Mouse (Mus musculus) heart, postnatal 0 days (tissue): ENCODE measurements around the gene Poldip2. TPM values are rescaled to one million over a fixed set of nuclear protein-coding genes. Genes with fewer than 3 reads are reported as not detected.

Experiments
- ATAC-seq: fragments of 200-750 bp; cut with Nextera tagmentation; 2 replicates; pipeline ENCODE4 v1.8.0; 2017; ENCODE audit warnings: low read depth, moderate number of reproducible peaks, moderate library complexity; ENCODE audit not compliant: insufficient read depth
- DNase-seq: peaks from one replicate; pipeline ENCODE4 v3.0.0-alpha.2; 2016; ENCODE audit warnings: low spot score
- H3K27ac ChIP-seq: fragments of 300-500 bp; sonication (generic); 2 replicates; pipeline ENCODE4 v1.5.1; 2014; ENCODE audit warnings: low read depth, mild to moderate bottlenecking
- H3K27me3 ChIP-seq: fragments of 300-500 bp; sonication (generic); 2 replicates; pipeline ENCODE4 v1.6.1; 2014; ENCODE audit warnings: low read length, mixed read lengths; ENCODE audit not compliant: control insufficient read depth, insufficient read depth
- H3K36me3 ChIP-seq: fragments of 300-500 bp; sonication (generic); replicated peaks from 2 replicates; pipeline ENCODE4 v1.6.1; 2014; ENCODE audit warnings: low read length, mixed read lengths; ENCODE audit not compliant: control insufficient read depth, insufficient read depth
- H3K4me1 ChIP-seq: fragments of 300-500 bp; sonication (generic); 2 replicates; pipeline ENCODE4 v1.6.1; 2014; ENCODE audit warnings: antibody characterized with exemption; ENCODE audit not compliant: control insufficient read depth, insufficient read depth
- H3K4me2 ChIP-seq: fragments of 300-500 bp; sonication (generic); 2 replicates; pipeline ENCODE4 v1.6.1; 2014; ENCODE audit warnings: low read depth, mild to moderate bottlenecking, low read length, moderate library complexity
- H3K4me3 ChIP-seq: fragments of 300-500 bp; sonication (generic); 2 replicates; pipeline ENCODE4 v1.5.1; 2014; ENCODE audit warnings: low read depth, low read length
- H3K9ac ChIP-seq: fragments of 300-500 bp; sonication (generic); replicated peaks from 2 replicates; pipeline ENCODE4 v1.6.1; 2014; ENCODE audit warnings: low read depth, low read length, mixed read lengths
- H3K9me3 ChIP-seq: fragments of 300-500 bp; sonication (generic); replicated peaks from 2 replicates; pipeline ENCODE4 v1.6.1; 2016; ENCODE audit warnings: low read length; ENCODE audit not compliant: control insufficient read depth
- CTCF ChIP-seq: IDR thresholded peaks from 2 replicates; pipeline ENCODE4 v1.5.1; 2016; ENCODE audit warnings: antibody characterized with exemption, control low read depth, low read depth
- EP300 ChIP-seq: IDR thresholded peaks from 2 replicates; pipeline ENCODE4 v1.6.1; 2016; ENCODE audit warnings: antibody characterized with exemption, low read depth
- WGBS: fragments of 180-500 bp; shearing (Covaris S2); extraction: QIAGEN DNeasy Blood & Tissue Kit; methylation state at CpG from one replicate; pipeline ENCODE4 v1.1.7; 2014; 5-methylcytosine and 5-hydroxymethylcytosine counted together
- polyA plus RNA-seq: library from polyadenylated mRNA; unstranded; fragments of >200 nt; fragmentation: Nextera tagmentation; extraction: Ambion mirVana; gene quantifications from 2 replicates; pipeline ENCODE4 v1.2.1, GENCODE M21; 2015
- total RNA-seq: library from RNA; depleted of rRNA; stranded (reverse); fragments of >200 nt; gene quantifications from 2 replicates; pipeline ENCODE4 v1.2.3, GENCODE M21; 2014; ENCODE audit warnings: low replicate concordance

The Poldip2 gene
- total and polyA plus RNA-seq, 2 experiments from 2014 or later = 214 to 225 TPM

- H3K27me3 ChIP-seq = peaks cover 74% of the 10 kb centered on the region
- peak within 1 kb of the TSS; percentile 69 for H3K4me2 ChIP-seq
- peak within 1 kb of the TSS; percentile 44 for H3K4me3 ChIP-seq
- 5% methylated on average over 36 of the region's 36 CpGs for WGBS
- ATAC-seq = peak; percentile 71
- H3K27ac ChIP-seq = no peak within 1 kb of the TSS
- H3K36me3 ChIP-seq = no peaks in the 10 kb centered on the region
- H3K9me3 ChIP-seq = no peaks in the 10 kb centered on the region
- 0 out of 2 replicates have a peak, but pooled peaks cover 4% of the 10 kb centered on the region for H3K4me1 ChIP-seq
- H3K9ac ChIP-seq = no peak within 1 kb of the TSS
- TF ChIP-seq EP300 (no peak), CTCF (no peak)
- DNase-seq = peak; percentile 31
Measured at GRCm38 (mm10) chr11:78497544-78498522, 14.2 kb upstream of the Poldip2 start, which contains the start of gene Sarm1. Gene Sarm1, minus strand, starts transcription at chr11:78497754.

- no peak for ATAC-seq
Measured at GRCm38 (mm10) chr11:78499004-78499403, 13.0 kb upstream of the Poldip2 start, which contains the start of gene Vtn. Gene Vtn, plus strand, starts transcription at chr11:78499091.

GRCm38 (mm10) chr11:78499543-78499942, 12.4 kb upstream of the Poldip2 start:
- Histone ChIP-seq H3K36me3 (no peaks in the 10 kb centered on the region), H3K9ac (no peak overlapping the region), H3K27ac (no peak overlapping the region), H3K27me3 (peaks cover 68% of the 10 kb centered on the region), H3K9me3 (no peaks in the 10 kb centered on the region), H3K4me1 (0 out of 2 replicates have a peak, but pooled peaks cover 4% of the 10 kb centered on the region), H3K4me3 (no peak overlapping the region), H3K4me2 (no peak overlapping the region)
- DNase-seq (no peak), ATAC-seq (no peak)
- TF ChIP-seq EP300 (no peak), CTCF (no peak)
- 43% methylated on average over 16 of the region's 16 CpGs for WGBS

More at GRCm38 (mm10) chr11:78499004-78499403, 13.0 kb upstream of the Poldip2 start, which contains the start of gene Vtn:
- TF ChIP-seq EP300 (no peak), CTCF (no peak)
- Histone ChIP-seq H3K36me3 (no peaks in the 10 kb centered on the region), H3K9me3 (no peaks in the 10 kb centered on the region), H3K27ac (no peak within 1 kb of the TSS), H3K4me3 (peak within 1 kb of the TSS; percentile 44), H3K9ac (no peak within 1 kb of the TSS), H3K27me3 (peaks cover 71% of the 10 kb centered on the region), H3K4me2 (peak within 1 kb of the TSS; percentile 69), H3K4me1 (0 out of 2 replicates have a peak, but pooled peaks cover 4% of the 10 kb centered on the region)
- no peak for DNase-seq
- WGBS = 50% methylated on average over 7 of the region's 7 CpGs

GRCm38 (mm10) chr11:78500623-78501202, 11.3 kb upstream of the Poldip2 start:
- H3K4me1 ChIP-seq = 0 out of 2 replicates have a peak, but pooled peaks cover 4% of the 10 kb centered on the region
- no peak overlapping the region for H3K9ac ChIP-seq
- ATAC-seq (no peak), DNase-seq (no peak)
- no peak overlapping the region for H3K4me2 ChIP-seq
- TF ChIP-seq EP300 (no peak), CTCF (no peak)
- H3K27me3 ChIP-seq = peaks cover 57% of the 10 kb centered on the region
- no peak overlapping the region for H3K4me3 ChIP-seq
- WGBS = 61% methylated on average over 9 of the region's 9 CpGs
- H3K27ac ChIP-seq = no peak overlapping the region
- no peaks in the 10 kb centered on the region for H3K36me3 ChIP-seq
- H3K9me3 ChIP-seq = no peaks in the 10 kb centered on the region

- Histone ChIP-seq H3K36me3 (peaks cover under 1% of the 10 kb centered on the region), H3K4me2 (no peak overlapping the region), H3K27ac (no peak overlapping the region), H3K4me1 (0 out of 2 replicates have a peak, but pooled peaks cover 4% of the 10 kb centered on the region), H3K27me3 (peaks cover 49% of the 10 kb centered on the region), H3K4me3 (no peak overlapping the region), H3K9ac (no peak overlapping the region), H3K9me3 (no peaks in the 10 kb centered on the region)
- 74% methylated on average over 20 of the region's 20 CpGs for WGBS
- ATAC-seq (no peak), DNase-seq (no peak)
- TF ChIP-seq CTCF (no peak), EP300 (no peak)
Measured at GRCm38 (mm10) chr11:78501529-78501928, 10.5 kb upstream of the Poldip2 start.
